Mouse (Mus musculus) G1E (cell line): ENCODE data around the gene Bace2. TPM values are rescaled to one million over a fixed set of nuclear protein-coding genes. Genes with fewer than 3 reads are reported as not detected.

Experiments used
- ATAC-seq: 2 replicates; pipeline ENCODE4 v1.8.0; 2016; ENCODE audit warnings: mild to moderate bottlenecking; ENCODE audit not compliant: insufficient number of reproducible peaks, poor library complexity, low FRiP score, severe bottlenecking; ENCODE audit errors: extremely low read depth
- DNase-seq: peaks from one replicate; pipeline ENCODE4 v3.0.0; 2012; ENCODE audit warnings: low spot score
- H3K27me3 ChIP-seq: 2 replicates; pipeline ENCODE4 v1.6.1; 2012; ENCODE audit warnings: mild to moderate bottlenecking, low read length, inconsistent platforms; ENCODE audit not compliant: insufficient read depth
- H3K36me3 ChIP-seq: replicated peaks from 2 replicates; pipeline ENCODE3; 2012; ENCODE audit warnings: mild to moderate bottlenecking, inconsistent platforms
- H3K4me1 ChIP-seq: 2 replicates; pipeline ENCODE4 v1.6.1; 2012; ENCODE audit warnings: low read depth, low read length, inconsistent platforms, mixed read lengths; ENCODE audit not compliant: insufficient read depth
- H3K4me3 ChIP-seq: 2 replicates; pipeline ENCODE4 v1.5.1; 2012; ENCODE audit warnings: low read depth, mild to moderate bottlenecking, inconsistent platforms, low read length, moderate library complexity, mixed read lengths
- H3K9me3 ChIP-seq: replicated peaks from 2 replicates; pipeline ENCODE4 v1.6.1; 2012; ENCODE audit warnings: inconsistent platforms
- CTCF ChIP-seq: IDR thresholded peaks from 2 replicates; pipeline ENCODE4 v1.5.1; 2012; ENCODE audit warnings: low read depth, low read length, inconsistent platforms, mixed read lengths
- GATA1 ChIP-seq: IDR thresholded peaks from 2 replicates; pipeline ENCODE4 v1.6.1; 2012; ENCODE audit warnings: borderline replicate concordance, low read length, inconsistent platforms, mixed read lengths
- GATA2 ChIP-seq: IDR thresholded peaks from 2 replicates; pipeline ENCODE4 v1.6.1; 2012; ENCODE audit warnings: low read depth, low read length, inconsistent platforms, borderline replicate concordance
- POLR2AphosphoS5 ChIP-seq: IDR thresholded peaks from 2 replicates; pipeline ENCODE4 v1.6.1; 2012; ENCODE audit warnings: low read depth, low read length, inconsistent platforms; ENCODE audit not compliant: insufficient replicate concordance
- TAL1 ChIP-seq: conservative IDR thresholded peaks from 2 replicates; pipeline ENCODE4 v1.6.1; 2012; ENCODE audit warnings: low read depth, low read length, inconsistent platforms, mixed read lengths
- polyA plus RNA-seq: library from polyadenylated mRNA; stranded (reverse); fragments of >175 nt; gene quantifications from 2 replicates; pipeline ENCODE4 v1.2.3, GENCODE M21; 2012
- total RNA-seq, 2 experiments: library from RNA; stranded (forward) in 1 of 2; stranded (reverse) in 1 of 2; fragments of 200-1000 nt in 1 of 2; fragments of >200 nt in 1 of 2; fragmentation: Nextera tagmentation in 1 of 2; gene quantifications; 2 replicates each; pipeline ENCODE4 v1.2.3; 2014 to 2017

Gene Bace2
- total and polyA plus RNA-seq, 3 experiments, result 0.27 TPM; not detected in 2

DNA sequence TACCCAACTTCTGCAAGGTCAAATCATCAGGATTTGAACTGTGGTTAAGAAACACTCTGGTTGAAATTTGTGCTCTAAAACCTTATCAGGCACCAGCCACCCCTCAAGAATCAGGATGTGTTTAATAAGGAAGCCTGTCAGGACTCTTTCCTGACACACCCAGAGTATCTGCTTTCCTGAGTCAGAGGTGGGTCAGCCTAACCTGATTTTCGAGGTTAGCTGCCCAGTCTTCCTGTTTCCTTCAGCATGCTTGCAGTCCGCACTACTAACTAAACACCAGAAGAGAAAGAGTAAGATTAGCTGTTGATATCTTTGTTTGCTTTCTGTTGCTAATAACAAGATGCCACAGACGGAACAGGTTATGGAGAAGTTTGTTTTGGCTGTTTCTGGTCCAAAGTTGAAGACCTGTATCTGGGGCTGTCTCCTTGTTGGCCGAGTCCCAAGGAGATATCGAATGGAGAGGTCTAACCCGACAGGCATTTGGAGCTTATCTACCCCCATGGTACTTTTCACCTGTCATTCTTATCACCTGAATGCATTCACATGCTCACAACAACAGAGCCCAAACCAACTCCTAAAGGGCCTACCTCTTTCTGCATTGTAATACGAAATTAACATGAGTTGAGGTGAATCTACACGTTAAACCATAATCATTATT, 5.8 kb downstream of the Bace2 start:
- TF ChIP-seq CTCF, result no peak
- TF ChIP-seq TAL1, result no peak
- no peak for TF ChIP-seq POLR2AphosphoS5
- TF ChIP-seq GATA1, result no peak
- TF ChIP-seq GATA2, result no peak
- ATAC-seq, result no peak
- no peaks in the 10 kb centered on the region for H3K36me3 ChIP-seq
- no peaks in the 10 kb centered on the region for H3K9me3 ChIP-seq
- H3K4me3 ChIP-seq, result no peak overlapping the region
- DNase-seq, result no peak
- no peaks in the 10 kb centered on the region for H3K27me3 ChIP-seq
- H3K4me1 ChIP-seq, result no peaks in the 10 kb centered on the region

- DNase-seq, result no peak
- no peaks in the 10 kb centered on the region for H3K4me1 ChIP-seq
- TF ChIP-seq GATA1, result no peak
- TF ChIP-seq TAL1, result no peak
- TF ChIP-seq POLR2AphosphoS5, result no peak
- no peak for TF ChIP-seq CTCF
- TF ChIP-seq GATA2, result no peak
- H3K4me3 ChIP-seq, result no peak overlapping the region
- ATAC-seq, result no peak
- H3K9me3 ChIP-seq, result no peaks in the 10 kb centered on the region
- H3K27me3 ChIP-seq, result no peaks in the 10 kb centered on the region
- no peaks in the 10 kb centered on the region for H3K36me3 ChIP-seq
Measured at GRCm38 (mm10) chr16:97366141-97366540, 9.6 kb downstream of the Bace2 start.

GRCm38 (mm10) chr16:97370258-97370657, 13.7 kb downstream of the Bace2 start:
- TF ChIP-seq GATA2, result no peak
- TF ChIP-seq POLR2AphosphoS5, result no peak
- no peak for TF ChIP-seq CTCF
- no peak for TF ChIP-seq TAL1
- TF ChIP-seq GATA1, result no peak
- no peaks in the 10 kb centered on the region for H3K4me1 ChIP-seq
- H3K9me3 ChIP-seq, result no peaks in the 10 kb centered on the region
- no peaks in the 10 kb centered on the region for H3K36me3 ChIP-seq
- H3K4me3 ChIP-seq, result no peak overlapping the region
- no peak for ATAC-seq
- no peaks in the 10 kb centered on the region for H3K27me3 ChIP-seq
- no peak for DNase-seq

GRCm38 (mm10) chr16:97387955-97388354, 31.4 kb downstream of the Bace2 start:
- Histone ChIP-seq H3K27me3 (no peaks in the 10 kb centered on the region), H3K4me3 (no peak overlapping the region), H3K4me1 (no peaks in the 10 kb centered on the region), H3K9me3 (no peaks in the 10 kb centered on the region), H3K36me3 (no peaks in the 10 kb centered on the region)
- ATAC-seq (no peak), DNase-seq (no peak)
- TF ChIP-seq POLR2AphosphoS5, result no peak

GRCm38 (mm10) chr16:97391289-97391688, 34.7 kb downstream of the Bace2 start:
- DNase-seq (no peak), ATAC-seq (no peak)
- Histone ChIP-seq H3K9me3 (no peaks in the 10 kb centered on the region), H3K36me3 (no peaks in the 10 kb centered on the region), H3K4me3 (no peak overlapping the region), H3K4me1 (no peaks in the 10 kb centered on the region), H3K27me3 (no peaks in the 10 kb centered on the region)
- TF ChIP-seq CTCF (no peak), TAL1 (no peak), POLR2AphosphoS5 (no peak), GATA2 (no peak), GATA1 (no peak)

DNA sequence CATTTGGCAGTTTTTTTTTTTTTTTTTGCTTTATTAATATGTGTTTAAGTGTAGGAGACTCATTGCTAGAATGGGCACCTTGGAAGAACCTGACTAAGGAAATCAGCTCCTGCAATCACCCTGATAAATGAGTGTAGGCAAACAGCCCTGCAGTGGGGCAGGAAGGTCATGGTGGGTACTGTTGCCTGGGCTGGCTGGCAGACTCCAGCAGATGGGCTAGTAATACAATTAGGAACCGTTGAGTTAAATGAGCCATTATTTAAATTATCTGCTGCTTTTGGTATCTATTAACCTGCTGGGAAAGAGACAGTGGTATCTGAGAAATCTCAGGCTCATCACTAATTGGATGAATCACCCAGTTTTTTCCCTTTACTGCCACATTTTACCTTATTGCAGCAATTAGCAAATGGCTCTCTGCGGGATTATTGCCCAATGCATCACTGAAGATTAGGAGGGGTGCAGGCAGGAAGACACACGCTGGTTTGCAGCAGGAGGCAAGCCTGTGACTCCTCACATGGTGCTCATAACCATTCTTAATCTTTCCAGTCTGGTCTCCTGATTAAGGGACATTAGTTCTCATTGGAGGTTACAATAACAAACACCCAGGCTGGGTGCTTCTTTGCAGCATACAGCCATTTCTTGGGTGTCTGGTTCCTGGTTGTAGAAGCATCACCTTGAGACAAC, 35.3 kb downstream of the Bace2 start:
- H3K4me1 ChIP-seq, result no peaks in the 10 kb centered on the region
- no peaks in the 10 kb centered on the region for H3K27me3 ChIP-seq
- ATAC-seq, result no peak
- no peaks in the 10 kb centered on the region for H3K9me3 ChIP-seq
- no peak for DNase-seq
- TF ChIP-seq CTCF, result no peak
- no peak for TF ChIP-seq POLR2AphosphoS5
- no peak for TF ChIP-seq TAL1
- no peak for TF ChIP-seq GATA2
- TF ChIP-seq GATA1, result no peak
- no peak overlapping the region for H3K4me3 ChIP-seq
- no peaks in the 10 kb centered on the region for H3K36me3 ChIP-seq
